Mouse (Mus musculus): ENCODE results near the gene Tlr6.
A peak's percentile ranks its signal among the peaks of the same experiment; 100 is the strongest.

Tlr6 gene

DNA sequence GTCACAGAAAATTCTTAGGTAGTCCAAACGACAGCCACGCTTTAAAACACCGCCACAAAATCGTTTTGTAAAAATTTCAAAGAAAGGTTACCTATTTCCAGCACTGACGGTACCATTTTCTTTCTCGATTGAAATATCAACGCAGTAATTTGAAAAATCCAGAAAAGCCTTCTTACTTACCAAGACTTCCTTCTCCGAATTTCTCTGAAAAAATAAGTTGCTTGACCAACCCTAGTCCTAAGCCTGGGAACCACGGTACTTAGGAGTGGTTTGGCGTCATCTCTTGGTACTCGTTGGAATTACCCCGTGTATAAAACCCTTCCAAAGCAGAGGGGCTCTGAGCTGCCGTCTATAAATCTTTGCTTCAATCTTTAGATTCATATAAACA lies at the start of gene Tlr6:
Gene Tlr6 (minus strand): TSS at position 255 of the 388 bp plus-strand sequence.
- peak; percentile 93 for DNase-seq (ENCODE audit: low read depth)

GRCm38 (mm10) chr5:65006011-65006491 lies 46.2 kb upstream of the Tlr6 start:
- no peak for DNase-seq (ENCODE audit: low read depth)

- no peak for DNase-seq (ENCODE audit: low read depth)
Observed at GRCm38 (mm10) chr5:65005251-65005650, 45.4 kb upstream of the Tlr6 start.

- no peak for DNase-seq (ENCODE audit: low read depth)
Observed at GRCm38 (mm10) chr5:65003946-65004535, 44.1 kb upstream of the Tlr6 start.

GRCm38 (mm10) chr5:65002940-65003824 lies 43.3 kb upstream of the Tlr6 start:
- DNase-seq (ENCODE audit: low read depth): peak; percentile 15

GRCm38 (mm10) chr5:64995408-64995807 lies 35.5 kb upstream of the Tlr6 start:
- no peak for DNase-seq (ENCODE audit: low read depth)

DNA sequence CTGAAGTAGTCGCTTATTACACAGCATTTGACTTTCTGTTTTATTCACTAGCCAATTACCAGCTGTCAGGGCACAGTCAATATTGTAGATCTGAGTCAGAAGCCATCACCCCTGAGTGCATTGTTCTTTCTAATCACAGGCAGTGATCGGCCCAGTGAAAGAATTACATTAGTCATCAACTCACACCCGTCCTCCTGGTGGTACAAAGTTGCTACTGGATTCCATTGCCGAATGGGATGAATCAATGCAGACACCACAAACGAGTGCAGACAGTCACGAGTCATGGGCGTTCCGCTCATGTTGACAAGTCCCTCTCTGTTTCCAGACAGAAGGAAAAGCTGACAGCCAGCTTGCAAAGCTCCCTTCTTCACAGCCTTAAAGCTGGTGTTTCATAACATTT lies 32.6 kb upstream of the Tlr6 start:
- peak; percentile 63 for DNase-seq (ENCODE audit: low read depth)

DNA sequence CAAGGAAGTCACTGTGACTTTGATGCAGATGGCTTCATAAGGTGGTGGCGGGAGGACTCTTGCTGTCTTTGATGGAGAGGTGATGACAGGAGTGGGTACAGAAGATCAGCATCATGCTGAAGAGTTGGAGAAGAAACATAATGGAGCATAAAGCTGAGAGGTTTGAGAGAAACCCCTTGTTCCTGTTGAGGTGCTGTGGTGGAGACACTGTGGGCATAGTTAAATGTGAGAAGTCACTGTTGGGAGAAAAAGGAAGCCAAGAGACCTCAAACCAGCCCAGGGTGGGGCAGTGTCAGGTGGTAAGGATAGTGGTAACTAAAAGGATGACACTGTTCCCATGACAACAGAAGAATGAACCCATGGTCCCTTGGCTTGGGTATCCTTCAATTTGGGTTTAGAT lies 30.0 kb upstream of the Tlr6 start:
- no peak for DNase-seq (ENCODE audit: low read depth)

DNA sequence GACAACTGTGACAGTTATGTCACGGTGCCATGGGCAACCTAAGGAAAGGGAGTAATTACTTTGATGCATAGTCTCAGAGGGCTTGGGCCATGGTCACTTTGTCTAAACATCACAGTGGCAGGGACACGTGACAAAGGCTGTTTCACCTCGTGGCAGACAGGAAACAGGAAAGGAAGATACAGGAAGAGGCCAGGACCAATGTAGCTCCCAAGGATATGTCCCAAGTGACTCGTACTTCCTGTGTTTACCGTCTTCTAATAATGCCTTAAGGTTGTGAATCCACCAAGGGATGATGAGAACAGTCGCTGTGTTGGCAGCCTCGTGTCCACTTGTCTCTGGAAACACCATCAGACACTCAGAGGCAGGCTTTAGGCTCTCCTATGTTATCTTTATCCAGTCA lies 26.1 kb upstream of the Tlr6 start:
- no peak for DNase-seq (ENCODE audit: low read depth)

GRCm38 (mm10) chr5:64977128-64977527 lies 17.2 kb upstream of the Tlr6 start:
- no peak for DNase-seq (ENCODE audit: low read depth)

DNA sequence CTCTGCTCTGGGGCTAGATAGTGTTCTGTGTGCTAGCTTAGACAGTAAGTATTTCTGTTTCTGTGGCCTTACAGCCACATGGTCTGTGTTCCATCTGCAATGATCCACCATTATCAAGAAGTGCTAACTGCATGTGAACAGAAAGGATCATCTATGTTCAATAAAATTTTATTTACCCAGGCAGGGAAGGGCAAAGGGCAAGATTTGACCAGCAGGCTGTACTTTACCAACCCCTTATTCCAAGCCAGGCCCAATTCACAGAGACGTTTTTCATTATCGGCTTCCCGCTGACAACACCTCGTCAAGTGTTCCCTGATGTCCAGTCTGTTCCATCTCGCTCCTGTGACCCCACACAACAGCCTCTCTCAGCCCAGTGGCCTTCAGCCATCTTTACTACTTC lies 15.2 kb upstream of the Tlr6 start:
- no peak for DNase-seq (ENCODE audit: low read depth)

GRCm38 (mm10) chr5:64969861-64970771 lies 10.2 kb upstream of the Tlr6 start, which contains the start of gene Fam114a1:
TSS of gene Fam114a1 (plus strand) at chr5:64970071.
- peak; percentile 88 for DNase-seq (ENCODE audit: low read depth)

- DNase-seq (ENCODE audit: low read depth): peak; percentile 81
Observed at GRCm38 (mm10) chr5:64968961-64969860, 9.3 kb upstream of the Tlr6 start.

GRCm38 (mm10) chr5:64963735-64964134 lies 3.8 kb upstream of the Tlr6 start:
- no peak for DNase-seq (ENCODE audit: low read depth)

DNA sequence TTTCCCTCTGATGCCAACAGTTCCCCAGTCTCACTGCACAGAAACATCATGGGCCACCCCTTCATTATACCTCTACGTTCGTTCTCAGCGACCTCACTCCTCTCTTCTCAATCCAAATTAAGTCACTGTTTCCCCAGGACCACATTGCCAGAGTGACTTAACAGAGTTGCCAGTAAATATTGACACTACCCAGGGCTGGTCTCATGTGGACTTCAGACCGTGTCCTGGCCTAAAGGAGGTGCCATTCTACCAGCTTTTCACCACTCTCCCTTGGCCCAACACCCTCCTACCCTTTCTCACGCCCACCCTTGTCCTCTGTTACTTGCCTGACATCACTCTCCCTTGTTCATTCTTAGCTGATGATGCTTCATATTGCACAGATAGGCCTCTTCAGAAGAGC lies 3.4 kb upstream of the Tlr6 start:
- no peak for DNase-seq (ENCODE audit: low read depth)

- DNase-seq (ENCODE audit: low read depth): no peak
Observed at GRCm38 (mm10) chr5:64960857-64961391, 1.0 kb upstream of the Tlr6 start.

GRCm38 (mm10) chr5:64958991-64959842 lies 680 bp downstream of the Tlr6 start:
- DNase-seq (ENCODE audit: low read depth): peak; percentile 29

- no peak for DNase-seq (ENCODE audit: low read depth)
Observed at GRCm38 (mm10) chr5:64954931-64955330, 5.0 kb downstream of the Tlr6 start.

- no peak for DNase-seq (ENCODE audit: low read depth)
Observed at GRCm38 (mm10) chr5:64951486-64951885, 8.4 kb downstream of the Tlr6 start.

DNA sequence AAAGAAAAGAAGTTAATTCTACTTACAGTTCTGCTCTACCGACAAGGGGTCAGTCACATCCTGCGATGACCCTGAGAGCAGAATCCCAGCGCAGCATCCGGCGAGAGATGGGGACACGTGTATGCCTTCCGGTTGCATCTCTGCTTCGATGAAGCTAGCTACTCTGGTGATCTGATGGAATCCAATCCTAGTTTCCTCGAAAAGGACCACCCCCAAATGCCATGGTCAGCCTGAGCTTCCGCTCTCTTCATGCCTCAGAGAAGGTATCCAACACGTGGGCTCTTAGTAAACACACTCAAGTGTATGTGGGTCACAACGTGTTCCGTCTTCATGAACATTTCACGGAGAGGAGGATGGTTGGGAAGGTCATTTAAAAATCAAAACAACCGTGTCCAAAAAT lies 27.1 kb downstream of the Tlr6 start:
- DNase-seq (ENCODE audit: low read depth): no peak

Measured in NIH3T3 (cell line).